Mouse (Mus musculus) midbrain, embryonic 16.5 days (tissue): ENCODE results near the gene Ppfia1. TPM values are rescaled to one million over a fixed set of nuclear protein-coding genes. Genes with fewer than 3 reads are reported as not detected.

ENCODE experiments used
- ATAC-seq: fragments of 200-750 bp; cut with Nextera tagmentation; 2 replicates; pipeline ENCODE4 v1.8.0; 2017; ENCODE audit warnings: moderate TSS enrichment
- H3K27ac ChIP-seq: fragments of 300-500 bp; sonication (generic); 2 replicates; pipeline ENCODE4 v1.5.1; 2014; ENCODE audit warnings: mild to moderate bottlenecking, low read length, mixed read lengths
- H3K27me3 ChIP-seq: fragments of 300-500 bp; sonication (generic); 2 replicates; pipeline ENCODE4 v1.6.1; 2014; ENCODE audit warnings: low read depth, low read length, mixed read lengths; ENCODE audit not compliant: control insufficient read depth, insufficient read depth
- H3K36me3 ChIP-seq: fragments of 300-500 bp; sonication (generic); 2 replicates; pipeline ENCODE4 v1.6.1; 2014; ENCODE audit warnings: mild to moderate bottlenecking, low read length, moderate library complexity, mixed read lengths; ENCODE audit not compliant: control insufficient read depth, insufficient read depth
- H3K4me1 ChIP-seq: fragments of 300-500 bp; sonication (generic); 2 replicates; pipeline ENCODE4 v1.6.1; 2014; ENCODE audit warnings: mild to moderate bottlenecking, low read length, mixed read lengths; ENCODE audit not compliant: control insufficient read depth, insufficient read depth
- H3K4me2 ChIP-seq: fragments of 300-500 bp; sonication (generic); 2 replicates; pipeline ENCODE4 v1.6.1; 2014; ENCODE audit warnings: mild to moderate bottlenecking, low read length, mixed read lengths
- H3K4me3 ChIP-seq: fragments of 300-500 bp; sonication (generic); 2 replicates; pipeline ENCODE4 v1.5.1; 2014; ENCODE audit warnings: low read depth, mild to moderate bottlenecking, low read length, moderate library complexity, mixed read lengths
- H3K9ac ChIP-seq: fragments of 300-500 bp; sonication (generic); 2 replicates; pipeline ENCODE4 v1.6.1; 2014; ENCODE audit warnings: low read depth, low read length, mixed read lengths
- H3K9me3 ChIP-seq: fragments of 300-500 bp; sonication (generic); replicated peaks from 2 replicates; pipeline ENCODE4 v1.6.1; 2014; ENCODE audit warnings: mild to moderate bottlenecking, low read length, mixed read lengths; ENCODE audit not compliant: control insufficient read depth, poor library complexity, severe bottlenecking
- WGBS: fragments of 180-500 bp; shearing (Covaris S2); extraction: QIAGEN DNeasy Blood & Tissue Kit; methylation state at CpG from one replicate; pipeline ENCODE4 v1.1.7; 2014; 5-methylcytosine and 5-hydroxymethylcytosine counted together
- polyA plus RNA-seq: library from polyadenylated mRNA; unstranded; fragments of >200 nt; fragmentation: Nextera tagmentation; extraction: Ambion mirVana; gene quantifications from 2 replicates; pipeline ENCODE4 v1.2.1, GENCODE M21; 2015

Ppfia1 gene
- polyA plus RNA-seq, 1 experiment from 2014 or later, result 20.8 TPM

DNA sequence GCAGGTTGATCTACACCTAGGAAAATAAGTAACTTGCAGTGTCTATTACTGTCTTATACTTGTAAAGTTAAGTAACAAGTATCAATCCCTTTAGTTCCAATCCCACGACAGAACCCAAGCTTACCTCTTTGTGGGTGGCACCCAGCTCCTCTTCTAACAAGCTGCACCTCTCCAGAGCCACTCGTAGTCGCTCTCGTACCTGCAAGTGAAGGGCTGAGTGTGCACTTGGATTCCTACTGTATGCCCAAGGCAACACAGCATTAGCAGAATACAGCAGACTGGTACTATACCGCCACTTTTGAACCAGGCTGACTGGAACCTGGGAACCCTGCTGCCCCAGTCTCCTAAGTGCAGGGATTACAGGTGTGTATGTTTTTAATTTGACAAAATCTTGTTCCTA is 33.7 kb downstream of the Ppfia1 start:
- H3K4me1 ChIP-seq, result no peaks in the 10 kb centered on the region
- no peak overlapping the region for H3K27ac ChIP-seq
- H3K9ac ChIP-seq, result no peak overlapping the region
- no peaks in the 10 kb centered on the region for H3K27me3 ChIP-seq
- 97% methylated on average over 5 of the region's 5 CpGs for WGBS
- ATAC-seq, result no peak
- no peaks in the 10 kb centered on the region for H3K9me3 ChIP-seq
- H3K36me3 ChIP-seq, result peaks cover 20% of the 10 kb centered on the region
- H3K4me3 ChIP-seq, result no peak overlapping the region
- H3K4me2 ChIP-seq, result no peak overlapping the region

- Histone ChIP-seq H3K27me3 (no peaks in the 10 kb centered on the region), H3K27ac (no peak overlapping the region), H3K4me3 (no peak overlapping the region), H3K9me3 (no peaks in the 10 kb centered on the region), H3K36me3 (peaks cover 34% of the 10 kb centered on the region), H3K9ac (no peak overlapping the region), H3K4me2 (no peak overlapping the region), H3K4me1 (no peaks in the 10 kb centered on the region)
- ATAC-seq, result no peak
- WGBS, result 88% methylated on average over 5 of the region's 5 CpGs
Measured at GRCm38 (mm10) chr7:144516711-144517110, 36.8 kb downstream of the Ppfia1 start.

DNA sequence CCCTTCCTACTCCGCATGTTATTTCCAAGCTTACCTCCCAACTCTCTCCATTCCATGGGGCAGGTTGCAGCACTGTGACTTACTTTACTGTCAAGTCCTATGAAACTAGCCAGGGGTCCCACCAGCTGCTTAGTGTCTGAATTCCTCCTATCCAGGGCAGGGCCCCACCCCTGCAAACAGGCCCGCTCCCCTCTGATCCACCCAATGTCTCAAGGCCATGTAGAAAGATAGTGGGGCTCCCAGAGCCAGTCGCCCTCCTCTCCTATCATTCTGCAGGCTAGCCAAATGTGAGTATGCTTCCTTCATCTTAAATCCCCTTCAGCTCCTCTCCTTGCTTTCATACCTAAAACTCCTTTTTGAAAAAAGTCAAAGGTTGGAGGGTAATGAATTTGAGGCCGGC is 44.4 kb downstream of the Ppfia1 start:
- H3K36me3 ChIP-seq, result peaks cover 41% of the 10 kb centered on the region

DNA sequence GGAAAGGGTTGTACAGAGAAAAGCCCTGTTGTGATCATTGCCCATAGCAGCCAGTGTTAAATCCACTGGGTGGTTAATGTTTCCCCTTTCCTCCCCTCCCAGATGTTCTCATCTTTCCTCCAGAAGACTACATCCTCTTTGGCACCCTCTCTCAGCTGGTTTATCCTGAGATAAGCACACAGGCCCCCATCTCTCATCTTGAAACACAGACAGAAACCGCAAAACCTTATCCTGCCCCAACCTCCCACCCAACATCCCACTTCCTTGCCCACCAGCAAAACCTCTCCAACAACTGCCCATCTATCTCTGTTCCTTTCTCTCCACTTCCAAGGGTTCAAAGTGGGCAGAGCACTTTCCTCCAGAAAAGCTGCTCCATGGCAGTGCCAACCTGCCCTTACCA is 46.7 kb downstream of the Ppfia1 start:
- peaks cover 38% of the 10 kb centered on the region for H3K36me3 ChIP-seq
- H3K27me3 ChIP-seq, result no peaks in the 10 kb centered on the region
- no peak overlapping the region for H3K4me2 ChIP-seq
- WGBS, result 96% methylated on average over 1 of the region's 1 CpGs
- no peaks in the 10 kb centered on the region for H3K4me1 ChIP-seq
- no peak overlapping the region for H3K27ac ChIP-seq
- no peaks in the 10 kb centered on the region for H3K9me3 ChIP-seq
- no peak overlapping the region for H3K4me3 ChIP-seq
- no peak for ATAC-seq
- H3K9ac ChIP-seq, result no peak overlapping the region

More for the DNA sequence above, 44.4 kb downstream of the Ppfia1 start:
- H3K27ac ChIP-seq, result no peak overlapping the region
- 98% methylated on average over 4 of the region's 4 CpGs for WGBS
- no peak overlapping the region for H3K4me3 ChIP-seq
- ATAC-seq, result no peak
- H3K9ac ChIP-seq, result no peak overlapping the region
- H3K4me1 ChIP-seq, result no peaks in the 10 kb centered on the region
- no peak overlapping the region for H3K4me2 ChIP-seq
- H3K9me3 ChIP-seq, result no peaks in the 10 kb centered on the region
- H3K27me3 ChIP-seq, result no peaks in the 10 kb centered on the region

GRCm38 (mm10) chr7:144503959-144504358 is 49.6 kb downstream of the Ppfia1 start:
- 85% methylated on average over 4 of the region's 4 CpGs for WGBS
- H3K4me1 ChIP-seq, result no peaks in the 10 kb centered on the region
- no peak overlapping the region for H3K4me3 ChIP-seq
- ATAC-seq, result no peak
- H3K27ac ChIP-seq, result no peak overlapping the region
- H3K9ac ChIP-seq, result no peak overlapping the region
- H3K9me3 ChIP-seq, result no peaks in the 10 kb centered on the region
- no peaks in the 10 kb centered on the region for H3K27me3 ChIP-seq
- no peak overlapping the region for H3K4me2 ChIP-seq
- peaks cover 33% of the 10 kb centered on the region for H3K36me3 ChIP-seq

GRCm38 (mm10) chr7:144492931-144493330 is 60.6 kb downstream of the Ppfia1 start:
- H3K27ac ChIP-seq, result no peak overlapping the region
- no peaks in the 10 kb centered on the region for H3K4me1 ChIP-seq
- H3K4me3 ChIP-seq, result no peak overlapping the region
- no peaks in the 10 kb centered on the region for H3K27me3 ChIP-seq
- no peak overlapping the region for H3K9ac ChIP-seq
- H3K36me3 ChIP-seq, result peaks cover 55% of the 10 kb centered on the region
- H3K4me2 ChIP-seq, result no peak overlapping the region
- no peaks in the 10 kb centered on the region for H3K9me3 ChIP-seq
- 79% methylated on average over 1 of the region's 1 CpGs for WGBS
- ATAC-seq, result no peak

- WGBS, result 92% methylated on average over 8 of the region's 8 CpGs
- Histone ChIP-seq H3K4me3 (no peak overlapping the region), H3K36me3 (peaks cover 42% of the 10 kb centered on the region), H3K9me3 (no peaks in the 10 kb centered on the region), H3K9ac (no peak overlapping the region), H3K27ac (no peak overlapping the region), H3K4me1 (no peaks in the 10 kb centered on the region), H3K4me2 (no peak overlapping the region), H3K27me3 (no peaks in the 10 kb centered on the region)
- no peak for ATAC-seq
Measured at GRCm38 (mm10) chr7:144490201-144490873, 63.2 kb downstream of the Ppfia1 start.

GRCm38 (mm10) chr7:144489067-144489774 is 64.3 kb downstream of the Ppfia1 start:
- H3K4me1 ChIP-seq, result no peaks in the 10 kb centered on the region
- peaks cover 49% of the 10 kb centered on the region for H3K36me3 ChIP-seq
- H3K9me3 ChIP-seq, result no peaks in the 10 kb centered on the region
- 94% methylated on average over 6 of the region's 6 CpGs for WGBS
- no peaks in the 10 kb centered on the region for H3K27me3 ChIP-seq
- H3K4me2 ChIP-seq, result no peak overlapping the region
- no peak overlapping the region for H3K27ac ChIP-seq
- no peak overlapping the region for H3K4me3 ChIP-seq
- no peak for ATAC-seq
- H3K9ac ChIP-seq, result no peak overlapping the region

GRCm38 (mm10) chr7:144480314-144480713 is 73.2 kb downstream of the Ppfia1 start:
- no peaks in the 10 kb centered on the region for H3K4me1 ChIP-seq
- H3K27ac ChIP-seq, result no peak overlapping the region
- H3K9ac ChIP-seq, result no peak overlapping the region
- no peaks in the 10 kb centered on the region for H3K27me3 ChIP-seq
- H3K36me3 ChIP-seq, result peaks cover 48% of the 10 kb centered on the region
- H3K4me2 ChIP-seq, result no peak overlapping the region
- no peaks in the 10 kb centered on the region for H3K9me3 ChIP-seq
- no peak overlapping the region for H3K4me3 ChIP-seq
- no peak for ATAC-seq
